Mouse (Mus musculus) MEL (cell line): ENCODE data around the gene Gm45233. TPM values are rescaled to one million over a fixed set of nuclear protein-coding genes. Genes with fewer than 3 reads are reported as not detected.
A peak's percentile ranks its signal among the peaks of the same experiment; 100 is the strongest.

Source experiments
- DNase-seq: peaks from one replicate; pipeline ENCODE4 v3.0.0; 2011; ENCODE audit warnings: low read depth, low spot score
- H3K27ac ChIP-seq: 2 replicates; pipeline ENCODE4 v1.5.1; 2012; ENCODE audit warnings: low read depth, mild to moderate bottlenecking, control low read depth, low read length, moderate library complexity; ENCODE audit not compliant: control insufficient read depth
- H3K27me3 ChIP-seq, 2 experiments: fragments of 150-350 bp in 1 of 2; sonication (generic) in 1 of 2; 2 replicates each; pipeline ENCODE4 v1.6.1; 2012; ENCODE audit warnings: low read length in 2 of 2, mild to moderate bottlenecking in 2 of 2, improper control_type of control experiment in 1 of 2, moderate library complexity in 1 of 2; ENCODE audit not compliant: insufficient read depth in 2 of 2, control insufficient read depth in 1 of 2
- H3K36me3 ChIP-seq, 2 experiments: 2 replicates each; pipeline ENCODE4 v1.6.1; 2012 to 2014; ENCODE audit warnings: low read length in 2 of 2, improper control_type of control experiment in 1 of 2, inconsistent platforms in 1 of 2, mild to moderate bottlenecking in 1 of 2; ENCODE audit not compliant: insufficient read depth in 2 of 2, control insufficient read depth in 1 of 2
- H3K4me1 ChIP-seq, 2 experiments: fragments of 150-350 bp in 1 of 2; sonication (generic) in 1 of 2; 2 replicates each; pipeline ENCODE4 v1.6.1; 2012; ENCODE audit warnings: low read length in 2 of 2, improper control_type of control experiment in 1 of 2, mild to moderate bottlenecking in 1 of 2; ENCODE audit not compliant: insufficient read depth in 2 of 2, control insufficient read depth in 1 of 2
- H3K4me3 ChIP-seq, 2 experiments: fragments of 150-350 bp in 1 of 2; sonication (generic) in 1 of 2; 2 replicates each; pipeline ENCODE4 v1.5.1; 2012; ENCODE audit warnings: low read depth in 2 of 2, low read length in 2 of 2, mild to moderate bottlenecking in 2 of 2, moderate library complexity in 2 of 2, control low read depth in 1 of 2, improper control_type of control experiment in 1 of 2; ENCODE audit not compliant: control insufficient read depth in 1 of 2, insufficient read depth in 1 of 2
- H3K79me2 ChIP-seq: 2 replicates; pipeline ENCODE4 v1.6.1; 2012; ENCODE audit warnings: mild to moderate bottlenecking, low read length, moderate library complexity; ENCODE audit not compliant: control insufficient read depth, poor library complexity, insufficient read depth
- H3K9ac ChIP-seq: 2 replicates; pipeline ENCODE4 v1.6.1; 2012; ENCODE audit warnings: low read depth, mild to moderate bottlenecking, control low read depth, low read length, moderate library complexity; ENCODE audit not compliant: control insufficient read depth, poor library complexity, severe bottlenecking
- H3K9me3 ChIP-seq: fragments of 150-350 bp; sonication (generic); replicated peaks from 2 replicates; pipeline ENCODE4 v1.6.1; 2012; ENCODE audit warnings: mild to moderate bottlenecking, low read length, improper control_type of control experiment, moderate library complexity; ENCODE audit not compliant: insufficient read depth
- CTCF ChIP-seq, 3 experiments: IDR thresholded peaks in 2 of 3; conservative IDR thresholded peaks in 1 of 3; 2 replicates each; pipeline ENCODE4 v1.5.1; 2011 to 2012; ENCODE audit warnings: low read length in 3 of 3, low read depth in 2 of 3, mild to moderate bottlenecking in 2 of 3, improper control_type of control experiment in 1 of 3, inconsistent platforms in 1 of 3, mixed read lengths in 1 of 3, moderate library complexity in 1 of 3; ENCODE audit not compliant: control insufficient read depth in 1 of 3, insufficient read depth in 1 of 3, poor library complexity in 1 of 3, severe bottlenecking in 1 of 3
- E2F4 ChIP-seq: IDR thresholded peaks from 2 replicates; pipeline ENCODE4 v1.6.1; 2011; ENCODE audit warnings: low read depth, low read length, improper control_type of control experiment, borderline replicate concordance
- ELF1 ChIP-seq: IDR thresholded peaks from 2 replicates; pipeline ENCODE4 v1.6.1; 2014; ENCODE audit warnings: low read depth, mild to moderate bottlenecking, inconsistent platforms, low read length, improper control_type of control experiment, moderate library complexity
- EP300 ChIP-seq, 2 experiments: IDR thresholded peaks; 2 replicates each; pipeline ENCODE4 v1.6.1; 2011; ENCODE audit warnings: improper control_type of control experiment in 2 of 2, low read length in 2 of 2, low read depth in 1 of 2, mild to moderate bottlenecking in 1 of 2
- ETS1 ChIP-seq: IDR thresholded peaks from 2 replicates; pipeline ENCODE4 v1.6.1; 2012; ENCODE audit warnings: low read depth, mild to moderate bottlenecking, inconsistent platforms, low read length, improper control_type of control experiment, moderate library complexity
- GABPA ChIP-seq: IDR thresholded peaks from 2 replicates; pipeline ENCODE4 v1.6.1; 2012; ENCODE audit warnings: low read depth, mild to moderate bottlenecking, inconsistent platforms, low read length, improper control_type of control experiment, moderate library complexity
- GATA1 ChIP-seq: IDR thresholded peaks from 2 replicates; pipeline ENCODE4 v1.6.1; 2011; ENCODE audit warnings: low read depth, low read length, improper control_type of control experiment
- HCFC1 ChIP-seq: IDR thresholded peaks from 2 replicates; pipeline ENCODE4 v1.6.1; 2012; ENCODE audit warnings: low read depth, mild to moderate bottlenecking, inconsistent platforms, low read length, improper control_type of control experiment, moderate library complexity
- JUND ChIP-seq: IDR thresholded peaks from 2 replicates; pipeline ENCODE4 v1.6.1; 2011; ENCODE audit warnings: low read depth, mild to moderate bottlenecking, improper control_type of control experiment, low read length
- MAFK ChIP-seq: IDR thresholded peaks from 2 replicates; pipeline ENCODE4 v1.6.1; 2011; ENCODE audit warnings: low read depth, mild to moderate bottlenecking, low read length, improper control_type of control experiment, borderline replicate concordance
- MAX ChIP-seq: IDR thresholded peaks from 2 replicates; pipeline ENCODE4 v1.6.1; 2011; ENCODE audit warnings: low read length, improper control_type of control experiment
- MAZ ChIP-seq: IDR thresholded peaks from 2 replicates; pipeline ENCODE4 v1.6.1; 2012; ENCODE audit warnings: low read depth, mild to moderate bottlenecking, inconsistent platforms, low read length, improper control_type of control experiment
- MEF2A ChIP-seq: IDR thresholded peaks from 2 replicates; pipeline ENCODE4 v1.6.1; 2014; ENCODE audit warnings: low read depth, mild to moderate bottlenecking, inconsistent platforms, low read length, improper control_type of control experiment; ENCODE audit not compliant: poor library complexity, insufficient replicate concordance, severe bottlenecking; ENCODE audit errors: extremely low read depth
- MYB ChIP-seq: IDR thresholded peaks from 2 replicates; pipeline ENCODE4 v1.6.1; 2011; ENCODE audit warnings: mild to moderate bottlenecking, low read depth, low read length, improper control_type of control experiment
- NELFE ChIP-seq: IDR thresholded peaks from 2 replicates; pipeline ENCODE4 v1.6.1; 2011; ENCODE audit warnings: low read depth, low read length, improper control_type of control experiment
- NRF1 ChIP-seq: IDR thresholded peaks from 2 replicates; pipeline ENCODE4 v1.6.1; 2014; ENCODE audit warnings: low read depth, mild to moderate bottlenecking, inconsistent platforms, low read length, improper control_type of control experiment, moderate library complexity; ENCODE audit not compliant: poor library complexity, insufficient read depth, severe bottlenecking
- POLR2A ChIP-seq, 2 experiments: IDR thresholded peaks; 2 replicates each; pipeline ENCODE4 v1.6.1; 2011 to 2012; ENCODE audit warnings: low read length in 2 of 2, mild to moderate bottlenecking in 2 of 2, control low read depth in 1 of 2, improper control_type of control experiment in 1 of 2, low read depth in 1 of 2, moderate library complexity in 1 of 2; ENCODE audit not compliant: control insufficient read depth in 1 of 2, insufficient read depth in 1 of 2, poor library complexity in 1 of 2
- POLR2AphosphoS2 ChIP-seq: IDR thresholded peaks from 2 replicates; pipeline ENCODE4 v1.6.1; 2011; ENCODE audit warnings: low read length, improper control_type of control experiment
- POLR2AphosphoS5 ChIP-seq: IDR thresholded peaks from 2 replicates; pipeline ENCODE4 v1.6.1; 2012; ENCODE audit warnings: low read depth, borderline replicate concordance, mild to moderate bottlenecking, inconsistent platforms, low read length, moderate library complexity, mixed read lengths
- RAD21 ChIP-seq: IDR thresholded peaks from 2 replicates; pipeline ENCODE4 v1.6.1; 2011; ENCODE audit warnings: mild to moderate bottlenecking, low read depth, low read length, improper control_type of control experiment
- RCOR1 ChIP-seq: IDR thresholded peaks from 2 replicates; pipeline ENCODE4 v1.6.1; 2012; ENCODE audit warnings: low read depth, mild to moderate bottlenecking, inconsistent platforms, low read length, improper control_type of control experiment
- SIN3A ChIP-seq: IDR thresholded peaks from 2 replicates; pipeline ENCODE4 v1.6.1; 2012; ENCODE audit warnings: low read length, improper control_type of control experiment, inconsistent platforms
- TAL1 ChIP-seq: IDR thresholded peaks from 2 replicates; pipeline ENCODE4 v1.6.1; 2012; ENCODE audit warnings: mild to moderate bottlenecking, inconsistent platforms, low read length, moderate library complexity, mixed read lengths
- USF2 ChIP-seq, 2 experiments: IDR thresholded peaks; 2 replicates each; pipeline ENCODE4 v1.6.1; 2011 to 2012; ENCODE audit warnings: improper control_type of control experiment in 2 of 2, low read length in 2 of 2, borderline replicate concordance in 1 of 2, inconsistent platforms in 1 of 2, low read depth in 1 of 2, mild to moderate bottlenecking in 1 of 2; ENCODE audit not compliant: insufficient read depth in 1 of 2
- ZC3H11A ChIP-seq: IDR thresholded peaks from 2 replicates; pipeline ENCODE4 v1.6.1; 2012; ENCODE audit warnings: low read depth, mild to moderate bottlenecking, inconsistent platforms, low read length, improper control_type of control experiment
- ZKSCAN1 ChIP-seq: IDR thresholded peaks from 2 replicates; pipeline ENCODE4 v1.6.1; 2012; ENCODE audit warnings: low read depth, mild to moderate bottlenecking, inconsistent platforms, low read length, improper control_type of control experiment, moderate library complexity
- ZMIZ1 ChIP-seq: IDR thresholded peaks from 2 replicates; pipeline ENCODE4 v1.6.1; 2012; ENCODE audit warnings: low read depth, mild to moderate bottlenecking, inconsistent platforms, low read length, improper control_type of control experiment, moderate library complexity
- polyA plus RNA-seq, 2 experiments: library from polyadenylated mRNA; stranded (reverse) in 1 of 2; unstranded in 1 of 2; fragments of >175 nt in 1 of 2; fragments of >200 nt in 1 of 2; gene quantifications; 2 replicates each; pipeline versions ENCODE4 v1.2.1 to v1.2.4; 2012; ENCODE audit warnings: low replicate concordance in 2 of 2, low read depth in 1 of 2; ENCODE audit not compliant: insufficient read length in 2 of 2, insufficient read depth in 1 of 2, missing spikeins in 1 of 2
- total RNA-seq: library from RNA; depleted of rRNA; stranded (reverse); fragments of 300-350 nt; gene quantifications from 2 replicates; pipeline ENCODE4 v1.2.3, GENCODE M21; 2012

The Gm45233 gene
- total and polyA plus RNA-seq, 3 experiments, result 0.42 TPM; not detected in 2

- TF ChIP-seq ZMIZ1, result peak; percentile 85
- no peak for TF ChIP-seq USF2 (IDR thresholded peaks at IDR 0.05; ENCODE audit: borderline replicate concordance in 1 of 2, insufficient read depth in 1 of 2, low read depth in 1 of 2, low read length in 2 of 2)
- no peak for TF ChIP-seq MAFK
- TF ChIP-seq, all 39 proteins: peak for 15
Measured at GRCm38 (mm10) chr7:43443126-43443916, 607 bp upstream of the Gm45233 start (continued).

- H3K4me3 ChIP-seq, result no peak overlapping the region
- H3K36me3 ChIP-seq, result peaks cover 0 to 21% of the 10 kb centered on the region in 2 experiments; a peak in 2 of 4 replicates
- no peaks in the 10 kb centered on the region for H3K9me3 ChIP-seq
- H3K4me1 ChIP-seq, result peaks cover 2 to 45% of the 10 kb centered on the region in 2 experiments; a peak in 2 of 4 replicates
- no peaks in the 10 kb centered on the region for H3K27me3 ChIP-seq
- no peak overlapping the region for H3K27ac ChIP-seq
- TF ChIP-seq ETS1 (no peak), POLR2AphosphoS5 (no peak), SIN3A (no peak), MAFK (no peak), CTCF (IDR thresholded peaks at IDR 0.05 in 2 of 3, conservative IDR thresholded peaks at IDR 0.05 in 1 of 3; ENCODE audit: control insufficient read depth in 1 of 3, insufficient read depth in 1 of 3, low read depth in 2 of 3, low read length in 3 of 3, poor library complexity in 1 of 3, severe bottlenecking in 1 of 3) (no peak), POLR2AphosphoS2 (no peak), E2F4 (no peak), TAL1 (no peak), HCFC1 (no peak), EP300 (IDR thresholded peaks at IDR 0.05; ENCODE audit: low read depth in 1 of 2, low read length in 2 of 2) (no peak), NELFE (no peak), ZMIZ1 (no peak), MEF2A (no peak), ZC3H11A (no peak), RAD21 (no peak)
- no peak overlapping the region for H3K9ac ChIP-seq
- no peak for DNase-seq
- H3K79me2 ChIP-seq, result peaks cover 25% of the 10 kb centered on the region
Measured at GRCm38 (mm10) chr7:43447801-43448200, 3.9 kb downstream of the Gm45233 start.

- TF ChIP-seq ELF1, result no peak
- no peak for TF ChIP-seq ZC3H11A
- TF ChIP-seq JUND, result no peak
- TF ChIP-seq NELFE, result no peak
- no peak for TF ChIP-seq SIN3A
- no peak for TF ChIP-seq NRF1
- TF ChIP-seq RCOR1, result no peak
- no peak for TF ChIP-seq ZKSCAN1
- TF ChIP-seq GATA1, result no peak
- TF ChIP-seq MYB, result no peak
- no peak for TF ChIP-seq EP300 (IDR thresholded peaks at IDR 0.05; ENCODE audit: low read depth in 1 of 2, low read length in 2 of 2)
- no peak for TF ChIP-seq POLR2AphosphoS5
- TF ChIP-seq MAZ, result no peak
- no peak for TF ChIP-seq GABPA
- TF ChIP-seq MAX, result no peak
- TF ChIP-seq ETS1, result no peak
- no peak for TF ChIP-seq USF2 (IDR thresholded peaks at IDR 0.05; ENCODE audit: borderline replicate concordance in 1 of 2, insufficient read depth in 1 of 2, low read depth in 1 of 2, low read length in 2 of 2)
- no peak for TF ChIP-seq POLR2A (IDR thresholded peaks at IDR 0.05; ENCODE audit: control insufficient read depth in 1 of 2, insufficient read depth in 1 of 2, low read depth in 1 of 2, low read length in 2 of 2, poor library complexity in 1 of 2)
- TF ChIP-seq, all 39 proteins: peak for 0
- Histone ChIP-seq H3K27ac (no peak overlapping the region), H3K9me3 (no peaks in the 10 kb centered on the region), H3K9ac (no peak overlapping the region), H3K4me3 (no peak overlapping the region), H3K79me2 (peaks cover 24% of the 10 kb centered on the region), H3K36me3 (peaks cover 0 to 21% of the 10 kb centered on the region in 2 experiments; a peak in 2 of 4 replicates), H3K27me3 (no peaks in the 10 kb centered on the region), H3K4me1 (peaks cover 2 to 43% of the 10 kb centered on the region in 2 experiments; a peak in 2 of 4 replicates)
- no peak for DNase-seq
Measured at GRCm38 (mm10) chr7:43448246-43448645, 4.3 kb downstream of the Gm45233 start.
